Mouse (Mus musculus) monocyte, adult 2 months (primary cell): ENCODE results near the gene Vcl.
A peak's percentile ranks its signal among the peaks of the same experiment; 100 is the strongest.

Source experiments
- DNase-seq, 2 experiments: peaks; one replicate each; pipeline ENCODE4 v3.0.0; 2022; ENCODE audit warnings: low spot score in 2 of 2, low read depth in 1 of 2

The Vcl gene

DNA sequence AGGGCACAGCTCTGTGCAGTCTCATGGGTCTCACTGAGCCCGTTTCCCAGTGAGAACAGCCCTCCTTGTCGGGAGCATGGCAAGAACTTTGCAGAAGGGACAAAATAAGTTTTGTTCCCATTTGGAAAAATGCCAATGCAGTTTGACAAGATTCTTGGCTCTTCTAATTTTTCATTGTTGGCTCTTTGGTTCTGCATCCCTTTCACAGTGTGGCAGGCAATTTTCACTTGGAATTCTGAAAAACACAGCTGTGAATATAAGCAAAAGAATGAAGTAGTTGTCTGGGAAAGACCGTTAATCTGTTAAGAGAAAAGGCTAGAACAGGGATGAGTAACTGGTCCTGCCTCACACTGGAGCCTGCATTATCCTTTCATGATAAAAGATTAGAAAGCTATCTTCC lies 68.3 kb downstream of the Vcl start:
- no peak for DNase-seq

DNA sequence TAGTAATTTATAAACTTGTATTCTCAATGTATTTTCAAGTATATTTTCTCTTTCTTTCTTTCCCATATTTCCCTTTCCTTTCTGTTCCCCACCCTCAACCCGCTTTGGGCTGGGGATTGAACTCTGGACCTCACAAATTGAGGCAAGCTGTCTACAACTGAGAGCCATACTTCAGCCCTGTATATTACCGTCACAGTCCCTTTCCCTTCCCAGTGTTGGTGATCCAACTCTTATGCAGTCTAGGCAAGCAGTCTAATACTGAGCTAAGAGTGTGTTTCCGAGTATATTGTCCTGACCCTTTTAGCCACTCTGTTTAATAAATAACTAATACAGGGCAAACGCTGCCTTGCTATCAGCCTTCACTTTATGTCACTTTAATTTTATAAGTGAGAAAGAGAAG lies 70.4 kb downstream of the Vcl start:
- no peak for DNase-seq

DNA sequence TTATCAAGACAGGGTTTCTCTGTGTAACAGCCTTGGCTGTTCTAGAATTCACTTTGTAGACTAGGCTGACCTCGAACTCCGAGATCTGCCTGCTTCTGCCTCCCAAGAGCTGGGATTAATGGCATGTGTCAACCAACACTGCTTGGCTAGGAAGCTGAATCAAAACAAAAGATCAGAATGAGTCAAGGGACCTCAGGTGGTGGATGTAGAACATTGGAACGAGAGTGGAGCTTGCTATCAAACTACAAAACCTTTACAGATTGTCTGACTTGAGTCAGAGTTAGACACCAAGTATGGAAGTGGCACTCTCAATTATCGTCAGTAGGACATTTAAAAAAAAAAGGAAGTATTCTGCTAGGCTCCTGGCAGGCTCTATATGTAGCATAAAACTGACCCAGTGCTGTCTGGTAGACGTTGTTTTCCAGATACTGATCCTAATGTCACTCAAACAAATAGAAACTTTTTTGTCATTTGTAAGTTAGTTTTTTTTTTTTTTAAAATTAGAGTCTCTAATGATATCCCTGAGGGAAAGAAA lies 84.7 kb downstream of the Vcl start:
- DNase-seq, result no peak

DNA sequence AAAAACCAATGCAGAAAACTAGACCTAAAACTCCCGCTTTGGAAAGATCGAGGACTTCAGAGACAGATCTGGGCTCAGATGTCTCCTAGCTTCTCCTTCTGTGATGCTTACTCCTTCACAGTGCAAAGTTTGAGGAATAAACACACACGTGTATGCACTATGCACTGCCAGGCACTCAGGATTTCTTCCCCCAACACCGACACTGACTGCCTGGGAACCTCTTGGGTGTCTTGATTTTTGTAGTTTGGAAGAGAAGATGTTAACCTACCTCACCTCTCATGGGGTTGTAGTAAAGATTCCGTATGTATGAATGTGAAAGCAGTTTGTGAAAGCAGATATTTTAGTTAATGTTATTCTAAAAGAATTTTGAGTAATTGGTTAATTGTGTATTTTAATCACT lies 88.7 kb downstream of the Vcl start:
- DNase-seq, result no peak

DNA sequence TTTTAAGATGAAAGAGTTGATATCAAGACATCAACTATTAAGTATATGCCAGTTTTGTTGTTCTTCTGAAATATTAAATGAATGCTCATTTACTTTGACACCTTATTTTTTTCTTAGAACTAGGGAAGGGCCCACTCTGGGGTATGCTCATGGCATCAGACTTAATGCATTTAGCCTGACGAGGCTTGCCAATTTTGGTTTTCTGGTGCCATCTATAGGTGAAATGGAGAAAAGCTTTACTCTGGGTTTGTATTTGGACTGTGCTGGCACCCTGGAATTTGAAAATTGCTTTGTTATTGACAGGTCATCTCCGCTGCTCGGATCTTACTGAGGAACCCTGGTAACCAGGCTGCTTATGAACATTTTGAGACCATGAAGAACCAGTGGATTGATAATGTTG lies 89.8 kb downstream of the Vcl start:
- DNase-seq, result no peak

DNA sequence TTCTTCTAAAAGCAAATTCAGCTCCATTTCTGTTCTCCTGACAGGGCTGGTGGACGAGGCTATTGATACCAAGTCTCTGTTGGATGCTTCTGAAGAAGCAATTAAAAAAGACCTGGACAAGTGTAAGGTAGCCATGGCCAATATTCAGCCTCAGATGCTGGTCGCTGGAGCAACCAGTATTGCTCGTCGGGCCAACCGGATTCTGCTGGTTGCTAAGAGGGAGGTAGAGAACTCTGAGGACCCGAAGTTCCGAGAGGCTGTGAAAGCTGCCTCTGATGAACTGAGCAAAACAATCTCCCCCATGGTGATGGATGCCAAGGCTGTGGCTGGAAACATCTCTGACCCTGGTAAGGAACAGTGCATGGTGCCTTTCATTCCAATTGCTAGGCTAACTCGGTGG lies 91.2 kb downstream of the Vcl start:
- DNase-seq, result no peak

DNA sequence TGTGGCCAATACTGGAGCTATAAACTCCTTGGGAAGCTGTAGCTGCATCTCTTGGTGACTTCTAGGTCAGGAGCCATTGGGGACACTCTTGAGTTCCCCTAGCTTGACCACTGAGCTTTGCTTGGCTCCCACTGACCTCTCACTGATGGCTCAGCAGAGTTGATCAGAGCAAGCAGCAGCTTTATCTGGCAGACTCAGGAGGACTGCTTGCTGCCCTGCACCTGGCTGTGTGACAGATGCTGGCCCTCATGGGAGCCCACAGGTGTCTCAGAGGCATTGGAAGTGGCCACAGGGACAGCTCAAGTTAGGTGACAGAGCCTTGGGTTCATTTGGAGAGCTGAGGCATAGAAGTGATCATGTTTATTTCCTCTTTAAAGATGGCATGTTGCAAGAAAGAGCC lies 98.3 kb downstream of the Vcl start:
- no peak for DNase-seq

DNA sequence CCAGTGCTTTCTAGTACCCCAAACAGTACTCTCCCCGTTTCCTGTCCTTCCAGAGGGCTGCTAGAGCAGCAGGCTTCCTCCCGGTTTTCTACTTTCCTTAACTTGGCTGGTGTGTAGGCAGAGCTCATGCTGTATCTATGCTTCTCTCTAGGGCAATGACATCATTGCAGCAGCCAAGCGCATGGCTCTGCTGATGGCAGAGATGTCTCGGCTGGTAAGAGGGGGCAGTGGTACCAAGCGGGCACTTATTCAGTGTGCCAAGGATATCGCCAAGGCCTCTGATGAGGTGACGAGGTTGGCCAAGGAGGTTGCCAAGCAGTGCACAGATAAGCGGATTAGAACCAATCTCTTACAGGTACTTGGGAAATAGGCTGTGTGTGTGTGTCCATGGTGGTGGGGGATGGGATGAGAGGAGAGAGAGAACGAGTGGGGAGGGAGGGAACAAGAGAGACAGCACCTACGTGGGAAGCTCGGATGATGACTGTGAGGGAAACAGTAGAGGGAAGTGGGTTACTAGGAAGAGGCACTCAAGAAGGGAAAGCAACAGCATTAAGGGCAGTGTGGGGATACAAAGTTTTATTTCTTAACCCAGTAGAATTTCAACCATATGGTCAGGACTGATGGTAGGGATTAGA lies 99.9 kb downstream of the Vcl start:
- no peak for DNase-seq

DNA sequence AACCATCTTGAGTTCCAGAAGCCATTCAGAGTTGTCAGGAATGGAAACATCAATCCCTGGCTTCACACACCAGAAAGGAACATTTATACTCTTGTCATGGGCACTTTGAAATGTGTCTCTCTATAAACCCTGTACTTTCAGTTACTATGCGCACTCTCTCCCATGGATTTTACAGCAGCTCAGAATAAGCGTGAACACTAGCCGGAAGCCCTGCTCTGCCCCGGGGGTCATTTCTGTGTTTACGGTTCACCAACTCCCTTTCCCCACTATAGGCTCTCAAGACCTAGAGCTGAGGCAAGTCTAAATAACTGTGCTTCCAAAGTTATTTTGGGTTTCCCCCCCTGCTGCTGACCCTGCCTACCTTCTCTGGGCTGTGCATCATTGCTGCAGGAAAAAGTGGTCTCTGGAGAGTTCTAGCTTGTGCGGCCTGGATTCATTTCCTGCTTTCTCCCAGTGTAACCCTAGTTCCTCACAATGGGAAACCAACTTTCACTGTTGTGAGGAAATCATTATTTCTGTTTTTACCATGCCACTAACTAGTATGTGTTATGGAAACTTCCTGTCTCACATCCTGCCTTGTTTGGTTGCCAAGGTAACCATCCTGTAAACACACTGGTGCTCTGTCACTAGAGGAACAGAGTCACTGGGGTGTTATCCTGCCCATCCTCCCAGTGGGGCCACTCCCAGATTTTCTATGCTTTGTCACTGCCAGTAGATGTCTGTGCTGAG lies 102.7 kb downstream of the Vcl start:
- DNase-seq, result peak; percentile 58 to 81

DNA sequence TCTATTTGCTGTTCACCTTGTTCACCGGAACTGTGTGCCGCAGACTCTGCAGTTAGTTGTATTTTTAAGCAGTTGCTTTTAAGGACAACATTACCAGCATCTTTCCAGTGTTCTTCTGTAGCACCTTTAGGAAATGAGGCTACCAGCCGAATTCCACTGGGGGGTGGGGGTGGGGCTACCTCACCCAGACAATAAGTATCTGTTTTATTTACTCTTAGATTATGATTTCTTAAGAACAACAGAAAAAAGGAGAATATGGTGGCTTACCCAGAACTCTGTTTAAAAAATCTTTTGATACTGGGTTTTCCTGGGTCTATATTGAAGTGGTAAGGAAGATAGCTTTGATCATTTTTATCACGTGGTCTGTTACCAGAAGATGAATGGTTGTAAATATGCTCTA lies 105.1 kb downstream of the Vcl start:
- no peak for DNase-seq

DNA sequence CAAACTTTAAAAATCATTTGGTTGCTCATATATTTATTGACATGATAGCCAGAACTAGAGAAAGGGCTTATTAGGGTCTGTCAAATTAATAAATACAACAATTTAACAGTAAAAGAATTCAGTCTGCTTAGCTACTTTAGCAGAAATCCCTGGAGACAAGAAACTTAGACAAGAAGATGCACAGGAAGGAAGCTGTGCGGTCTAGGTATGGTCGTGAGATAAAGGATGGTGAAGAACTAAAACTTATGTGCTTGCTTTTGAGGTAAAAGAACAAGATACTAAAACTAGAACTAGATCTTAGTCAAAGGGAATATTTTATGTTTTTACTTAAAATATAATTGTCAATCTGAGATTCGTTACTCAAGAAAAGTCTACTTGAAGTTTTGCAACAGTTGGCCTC lies 105.6 kb downstream of the Vcl start:
- DNase-seq, result no peak

DNA sequence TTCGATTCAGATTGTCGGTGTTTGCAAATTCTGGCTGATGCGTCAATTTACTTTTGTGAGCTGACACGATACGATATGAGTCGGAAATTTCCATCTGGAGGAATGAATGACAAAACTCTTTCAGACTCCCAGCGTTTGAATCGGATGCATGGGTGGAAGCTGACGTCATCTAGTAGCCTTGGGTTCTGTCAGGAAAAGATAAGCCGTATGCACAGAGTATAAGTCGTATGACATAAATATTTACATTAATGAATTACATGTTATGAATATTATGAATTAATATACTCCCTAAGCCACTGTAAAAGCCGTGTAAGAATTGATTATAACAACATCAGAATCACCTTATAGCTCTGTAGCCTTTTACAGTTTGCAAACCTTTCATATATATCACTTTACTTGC lies 109.9 kb downstream of the Vcl start:
- no peak for DNase-seq

DNA sequence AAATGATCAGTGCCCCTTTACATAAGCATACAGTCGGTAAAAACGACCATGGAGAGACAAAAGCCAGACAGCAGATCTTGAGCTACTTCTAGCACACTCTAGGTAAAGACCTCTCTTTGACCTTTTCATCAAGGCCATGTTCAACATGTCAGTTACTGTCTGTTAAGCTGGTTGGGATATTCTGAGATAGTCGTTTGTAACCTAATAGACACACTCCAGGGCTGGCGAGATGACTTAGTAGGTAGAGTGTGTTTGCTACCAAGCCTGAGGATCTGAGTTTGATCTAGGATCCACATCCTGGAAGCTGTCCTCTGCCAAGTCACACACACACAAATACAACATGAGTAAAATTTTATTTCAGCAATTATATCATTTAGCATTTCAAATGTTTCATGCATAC lies 110.4 kb downstream of the Vcl start:
- DNase-seq, result no peak

DNA sequence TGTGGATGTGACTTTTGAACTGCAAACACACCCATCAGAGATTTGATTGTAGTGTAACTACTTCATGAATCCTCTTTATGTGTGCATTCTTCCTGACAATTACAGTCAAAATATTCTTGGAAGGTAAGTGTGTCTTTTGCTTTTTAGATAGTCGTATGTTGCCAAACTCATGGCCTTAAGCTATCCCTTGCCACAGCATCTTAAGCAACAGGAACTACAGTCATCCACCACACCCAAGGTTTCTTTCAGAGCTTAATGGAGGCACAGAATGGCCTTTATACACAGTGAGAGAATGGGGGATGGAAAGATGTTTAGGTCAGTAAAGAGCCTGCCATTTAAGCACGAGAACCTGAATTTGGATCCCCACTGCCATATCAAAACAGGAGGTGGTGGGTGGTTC lies 118.6 kb downstream of the Vcl start:
- DNase-seq, result peak in 1 of 2 experiments; percentile 34

DNA sequence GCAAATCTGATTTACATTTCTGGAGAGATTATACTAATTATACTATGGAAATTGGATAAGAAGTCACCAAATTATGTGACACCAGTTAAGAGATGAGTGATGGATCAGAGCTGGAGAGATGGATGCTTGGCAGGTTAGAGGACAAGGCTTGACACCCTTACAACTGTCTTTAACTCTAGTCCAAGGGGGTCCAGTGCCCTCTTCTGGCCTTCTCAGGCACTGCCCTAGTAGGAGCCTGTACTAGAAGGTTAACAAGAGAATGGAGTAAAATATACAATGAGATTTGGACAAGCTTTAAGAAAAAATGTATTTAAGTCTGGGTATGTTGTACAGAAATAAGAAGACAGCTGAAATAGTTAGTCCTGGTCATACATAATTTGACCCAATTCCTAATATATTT lies 119.7 kb downstream of the Vcl start:
- peak in 1 of 2 experiments; percentile 33 for DNase-seq

DNA sequence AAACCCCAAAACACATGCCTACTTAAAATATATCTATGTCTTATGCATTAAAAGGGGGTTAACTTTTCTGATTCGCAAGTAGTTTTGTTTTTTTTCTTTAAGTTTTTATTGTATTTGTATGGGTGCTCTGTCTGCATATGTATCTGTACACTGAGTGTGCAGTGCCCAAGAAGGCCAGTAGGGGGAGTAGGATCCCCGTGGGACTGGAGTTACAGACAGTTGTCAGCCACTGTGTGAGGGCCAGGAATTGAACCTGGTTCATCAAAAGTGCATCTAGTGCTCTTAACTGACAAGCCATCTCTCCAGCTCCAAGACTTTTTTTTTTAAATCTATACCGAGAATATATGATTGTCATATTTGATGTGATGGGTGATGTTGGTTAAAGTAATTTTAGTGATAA lies 121.5 kb downstream of the Vcl start:
- DNase-seq, result peak; percentile 22 to 24

DNA sequence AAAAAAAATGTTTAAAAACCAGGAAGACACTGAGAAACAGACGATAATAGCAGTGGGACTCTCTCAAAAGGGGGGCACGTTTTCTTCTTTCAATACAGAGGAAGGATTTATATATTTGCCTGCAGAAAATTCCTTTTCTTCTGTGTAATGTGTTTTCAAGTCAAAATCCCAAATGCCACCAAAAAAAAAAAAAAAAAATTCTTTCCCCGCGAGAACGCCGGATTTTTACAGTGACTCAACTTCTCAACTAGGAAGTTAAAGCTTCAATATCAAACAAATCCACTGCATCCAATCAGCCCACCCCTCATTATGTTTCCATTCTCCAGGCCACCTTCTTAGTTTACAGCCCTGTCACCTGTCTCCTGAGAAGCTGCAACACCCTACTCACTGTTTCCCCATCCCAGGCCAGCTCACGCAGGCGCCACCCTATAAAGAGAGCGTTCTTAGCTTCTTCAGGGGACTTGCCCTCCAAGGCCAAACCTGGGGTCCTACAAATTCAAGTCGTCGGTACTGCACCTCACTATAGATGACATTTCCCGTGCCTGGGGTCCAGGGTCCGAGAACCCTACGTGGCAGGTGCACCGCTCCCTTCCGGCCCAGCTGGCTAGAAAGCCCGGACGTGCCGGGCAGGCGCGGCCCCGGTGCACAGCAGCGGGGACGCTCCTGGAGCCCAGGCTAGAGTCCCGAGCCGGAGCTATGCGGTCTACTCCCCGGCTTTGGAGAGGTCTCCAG lies 122.3 kb downstream of the Vcl start:
- no peak for DNase-seq

DNA sequence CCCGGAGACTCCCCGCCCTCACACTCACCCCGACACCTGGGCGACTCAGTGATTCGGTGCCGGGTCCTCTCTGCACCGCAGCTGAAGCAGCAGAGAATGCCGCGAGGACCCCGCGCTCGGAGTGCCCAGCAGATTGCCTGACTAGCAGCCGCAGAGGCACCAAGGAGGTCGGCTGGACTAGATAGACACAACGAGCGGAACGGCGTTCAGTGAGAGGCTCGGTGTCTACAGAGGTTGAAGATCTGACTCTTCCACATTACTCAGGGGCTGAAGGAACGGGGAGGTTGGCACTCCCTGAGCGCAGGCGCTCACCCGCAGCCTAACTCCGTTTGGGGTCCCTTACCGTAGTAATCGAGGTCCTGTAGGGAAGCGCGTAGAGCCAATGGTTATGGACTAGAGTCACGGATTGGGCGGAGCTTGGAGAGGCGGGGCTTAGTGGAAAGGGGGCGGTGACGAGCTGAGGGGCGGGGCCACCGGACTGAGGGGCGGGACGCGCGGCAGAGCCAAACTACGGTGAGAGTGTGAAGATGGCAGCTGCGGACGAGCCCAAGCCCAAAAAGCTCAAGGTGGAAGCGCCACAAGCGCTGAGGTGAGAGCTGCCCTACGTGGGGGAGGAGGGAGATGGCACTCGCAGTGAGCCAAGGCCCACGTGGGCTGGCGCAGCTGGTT lies 123.0 kb downstream of the Vcl start, which contains the start of the genes Ap3m1 and Adk:
Ap3m1 (minus strand) TSS at position 397 of the 669 bp plus-strand sequence.
Adk (plus strand) TSS at position 463 of the 669 bp plus-strand sequence.
- peak; percentile 85 to 93 for DNase-seq

DNA sequence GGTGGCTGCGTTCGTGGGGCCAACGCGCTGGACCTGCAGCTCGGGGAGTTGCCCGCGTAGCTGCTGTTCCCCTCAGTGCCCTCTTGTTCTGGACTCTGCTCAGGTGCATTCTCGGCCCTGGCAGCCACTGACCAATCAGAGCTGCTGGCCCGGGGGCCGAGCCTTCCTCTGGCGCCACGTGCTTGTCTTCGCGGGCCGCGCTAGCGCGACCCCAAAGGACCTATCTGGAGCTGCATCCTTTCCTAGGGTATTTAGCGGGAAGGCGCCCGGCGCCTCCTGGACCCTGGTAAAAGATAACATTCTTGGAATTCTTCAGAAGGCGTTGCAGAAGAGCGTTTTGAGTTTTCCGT lies 123.6 kb downstream of the Vcl start:
- DNase-seq, result peak in 1 of 2 experiments; percentile 24

DNA sequence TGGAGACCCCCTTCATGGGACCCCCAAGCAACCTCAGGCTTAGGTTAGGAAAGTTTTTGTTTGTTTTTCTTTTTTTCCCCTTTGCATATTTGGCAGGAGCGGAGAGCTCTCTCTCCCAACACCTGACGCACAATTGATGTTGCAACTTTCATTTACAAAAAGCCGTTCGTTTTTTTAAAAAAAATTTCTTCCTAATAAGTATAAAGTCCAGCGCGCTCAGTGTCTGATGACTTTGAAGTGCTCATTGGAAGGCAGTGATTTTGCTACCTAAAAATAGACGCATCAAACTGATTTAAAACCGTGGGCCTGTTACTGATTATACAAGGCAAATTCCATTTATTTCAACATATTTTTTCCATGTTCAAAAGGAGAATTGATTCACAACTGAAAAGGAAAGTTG lies 124.0 kb downstream of the Vcl start:
- DNase-seq, result no peak

DNA sequence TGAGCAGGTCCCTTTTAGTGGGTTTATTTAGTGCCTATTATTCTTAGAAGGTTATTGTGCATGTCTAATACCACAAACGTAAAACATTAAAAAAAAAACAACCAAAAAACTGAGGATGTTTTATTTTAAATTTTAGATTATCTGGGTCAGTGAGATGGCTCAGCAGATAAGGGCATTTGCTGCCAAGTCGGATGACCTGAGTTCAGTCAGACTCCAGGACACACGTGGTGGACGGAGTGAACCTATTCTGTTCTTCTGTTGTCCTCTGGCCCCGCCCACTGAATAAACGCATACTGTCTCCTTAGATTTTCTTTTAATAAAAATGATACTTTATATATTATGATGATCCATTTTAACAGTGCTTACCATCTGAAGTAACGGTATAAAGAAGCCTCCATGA lies 124.4 kb downstream of the Vcl start:
- DNase-seq, result no peak

DNA sequence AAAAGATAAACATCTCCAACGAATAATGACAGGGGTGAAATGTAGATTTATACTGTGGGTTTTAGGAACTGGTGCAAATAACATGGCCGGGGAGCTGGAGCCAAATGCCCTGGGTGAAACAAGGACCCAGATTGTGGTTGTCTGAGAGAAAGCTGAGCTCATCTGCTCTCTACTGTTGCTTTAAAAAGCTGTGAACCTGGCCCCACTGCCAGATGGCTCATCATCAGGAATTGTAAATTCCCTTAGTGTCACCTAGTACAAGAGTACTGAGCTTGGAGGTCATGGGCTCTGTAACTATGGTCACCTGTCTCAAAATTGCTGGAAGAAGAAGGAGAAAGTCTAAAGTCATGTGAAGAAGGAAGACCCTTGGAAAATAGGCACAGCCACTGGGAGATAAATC lies 129.8 kb downstream of the Vcl start:
- no peak for DNase-seq
